Mouse (Mus musculus): ENCODE measurements around the gene Pdcd5.

Gene Pdcd5

GRCm38 (mm10) chr7:35647101-35647698 is at the start of gene Pdcd5:
Gene Pdcd5 (minus strand): TSS chr7:35647521.
- Histone ChIP-seq H3K27me3 (ENCODE audit: control insufficient read depth, insufficient read depth, low read length, poor library complexity, severe bottlenecking) (no peaks in the 10 kb centered on the region), H3K36me3 (ENCODE audit: control insufficient read depth, insufficient read depth, low read length, poor library complexity, severe bottlenecking) (peaks cover 13% of the 10 kb centered on the region)
- peak; percentile 98 for DNase-seq (ENCODE audit: low read depth, low spot score)

GRCm38 (mm10) chr7:35692641-35693040 is 45.3 kb upstream of the Pdcd5 start:
- Histone ChIP-seq H3K27me3 (ENCODE audit: control insufficient read depth, insufficient read depth, low read length, poor library complexity, severe bottlenecking) (no peaks in the 10 kb centered on the region), H3K36me3 (ENCODE audit: control insufficient read depth, insufficient read depth, low read length, poor library complexity, severe bottlenecking) (peaks cover 2% of the 10 kb centered on the region; the same call in 1 of the 2 replicates)
- no peak for DNase-seq (ENCODE audit: low read depth, low spot score)

GRCm38 (mm10) chr7:35692117-35692516 is 44.8 kb upstream of the Pdcd5 start:
- H3K27me3 ChIP-seq (ENCODE audit: control insufficient read depth, insufficient read depth, low read length, poor library complexity, severe bottlenecking) = no peaks in the 10 kb centered on the region
- DNase-seq (ENCODE audit: low read depth, low spot score) = no peak
- peaks cover 2% of the 10 kb centered on the region; the same call in 1 of the 2 replicates for H3K36me3 ChIP-seq (ENCODE audit: control insufficient read depth, insufficient read depth, low read length, poor library complexity, severe bottlenecking)

- DNase-seq (ENCODE audit: low read depth, low spot score) = no peak
- Histone ChIP-seq H3K36me3 (ENCODE audit: control insufficient read depth, insufficient read depth, low read length, poor library complexity, severe bottlenecking) (peaks cover 2% of the 10 kb centered on the region; the same call in 1 of the 2 replicates), H3K27me3 (ENCODE audit: control insufficient read depth, insufficient read depth, low read length, poor library complexity, severe bottlenecking) (no peaks in the 10 kb centered on the region)
Observed at GRCm38 (mm10) chr7:35688781-35689349, 41.5 kb upstream of the Pdcd5 start.

GRCm38 (mm10) chr7:35688276-35688675 is 41.0 kb upstream of the Pdcd5 start:
- DNase-seq (ENCODE audit: low read depth, low spot score) = no peak
- H3K36me3 ChIP-seq (ENCODE audit: control insufficient read depth, insufficient read depth, low read length, poor library complexity, severe bottlenecking) = peaks cover 2% of the 10 kb centered on the region; the same call in 1 of the 2 replicates
- no peaks in the 10 kb centered on the region for H3K27me3 ChIP-seq (ENCODE audit: control insufficient read depth, insufficient read depth, low read length, poor library complexity, severe bottlenecking)

GRCm38 (mm10) chr7:35687229-35687628 is 39.9 kb upstream of the Pdcd5 start:
- Histone ChIP-seq H3K36me3 (ENCODE audit: control insufficient read depth, insufficient read depth, low read length, poor library complexity, severe bottlenecking) (peaks cover 2% of the 10 kb centered on the region; the same call in 1 of the 2 replicates), H3K27me3 (ENCODE audit: control insufficient read depth, insufficient read depth, low read length, poor library complexity, severe bottlenecking) (no peaks in the 10 kb centered on the region)
- DNase-seq (ENCODE audit: low read depth, low spot score) = no peak

GRCm38 (mm10) chr7:35686756-35687155 is 39.4 kb upstream of the Pdcd5 start:
- H3K36me3 ChIP-seq (ENCODE audit: control insufficient read depth, insufficient read depth, low read length, poor library complexity, severe bottlenecking) = no peaks in the 10 kb centered on the region; the same call in 1 of the 2 replicates
- peak; percentile 39 for DNase-seq (ENCODE audit: low read depth, low spot score)
- H3K27me3 ChIP-seq (ENCODE audit: control insufficient read depth, insufficient read depth, low read length, poor library complexity, severe bottlenecking) = no peaks in the 10 kb centered on the region

- Histone ChIP-seq H3K27me3 (ENCODE audit: control insufficient read depth, insufficient read depth, low read length, poor library complexity, severe bottlenecking) (no peaks in the 10 kb centered on the region), H3K36me3 (ENCODE audit: control insufficient read depth, insufficient read depth, low read length, poor library complexity, severe bottlenecking) (no peaks in the 10 kb centered on the region; the same call in 1 of the 2 replicates)
Observed at GRCm38 (mm10) chr7:35686216-35686615, 38.9 kb upstream of the Pdcd5 start.

GRCm38 (mm10) chr7:35683409-35684122 is 36.2 kb upstream of the Pdcd5 start:
- DNase-seq (ENCODE audit: low read depth, low spot score) = no peak
- H3K36me3 ChIP-seq (ENCODE audit: control insufficient read depth, insufficient read depth, low read length, poor library complexity, severe bottlenecking) = no peaks in the 10 kb centered on the region
- no peaks in the 10 kb centered on the region for H3K27me3 ChIP-seq (ENCODE audit: control insufficient read depth, insufficient read depth, low read length, poor library complexity, severe bottlenecking)

More at GRCm38 (mm10) chr7:35686216-35686615, 38.9 kb upstream of the Pdcd5 start:
- no peak for DNase-seq (ENCODE audit: low read depth, low spot score)

- Histone ChIP-seq H3K36me3 (ENCODE audit: control insufficient read depth, insufficient read depth, low read length, poor library complexity, severe bottlenecking) (no peaks in the 10 kb centered on the region), H3K27me3 (ENCODE audit: control insufficient read depth, insufficient read depth, low read length, poor library complexity, severe bottlenecking) (no peaks in the 10 kb centered on the region)
- no peak for DNase-seq (ENCODE audit: low read depth, low spot score)
Observed at GRCm38 (mm10) chr7:35681559-35681958, 34.2 kb upstream of the Pdcd5 start.

- Histone ChIP-seq H3K27me3 (ENCODE audit: control insufficient read depth, insufficient read depth, low read length, poor library complexity, severe bottlenecking) (no peaks in the 10 kb centered on the region), H3K36me3 (ENCODE audit: control insufficient read depth, insufficient read depth, low read length, poor library complexity, severe bottlenecking) (no peaks in the 10 kb centered on the region)
- no peak for DNase-seq (ENCODE audit: low read depth, low spot score)
Observed at GRCm38 (mm10) chr7:35678976-35679375, 31.7 kb upstream of the Pdcd5 start.

GRCm38 (mm10) chr7:35668066-35669041 is 21.0 kb upstream of the Pdcd5 start:
- no peak for DNase-seq (ENCODE audit: low read depth, low spot score)
- Histone ChIP-seq H3K36me3 (ENCODE audit: control insufficient read depth, insufficient read depth, low read length, poor library complexity, severe bottlenecking) (no peaks in the 10 kb centered on the region), H3K27me3 (ENCODE audit: control insufficient read depth, insufficient read depth, low read length, poor library complexity, severe bottlenecking) (no peaks in the 10 kb centered on the region)

GRCm38 (mm10) chr7:35663790-35664376 is 16.6 kb upstream of the Pdcd5 start:
- Histone ChIP-seq H3K27me3 (ENCODE audit: control insufficient read depth, insufficient read depth, low read length, poor library complexity, severe bottlenecking) (no peaks in the 10 kb centered on the region), H3K36me3 (ENCODE audit: control insufficient read depth, insufficient read depth, low read length, poor library complexity, severe bottlenecking) (no peaks in the 10 kb centered on the region)
- DNase-seq (ENCODE audit: low read depth, low spot score) = no peak

- Histone ChIP-seq H3K36me3 (ENCODE audit: control insufficient read depth, insufficient read depth, low read length, poor library complexity, severe bottlenecking) (no peaks in the 10 kb centered on the region), H3K27me3 (ENCODE audit: control insufficient read depth, insufficient read depth, low read length, poor library complexity, severe bottlenecking) (no peaks in the 10 kb centered on the region)
- peak; percentile 67 for DNase-seq (ENCODE audit: low read depth, low spot score)
Observed at GRCm38 (mm10) chr7:35659173-35659572, 11.9 kb upstream of the Pdcd5 start.

All from splenic B cell, adult 2 months (primary cell).